Mouse (Mus musculus) left cerebral cortex, adult 18-20 months (tissue): ENCODE data around the gene Foxk2. TPM values are rescaled to one million over a fixed set of nuclear protein-coding genes. Genes with fewer than 3 reads are reported as not detected.

Source experiments
- DNase-seq, 2 experiments: peaks; one replicate each; pipeline ENCODE4 v3.0.0; 2021 to 2022; ENCODE audit warnings: low spot score in 2 of 2, mixed read lengths in 1 of 2
- long read RNA-seq, 2 experiments: library from polyadenylated mRNA; stranded (forward); transcript quantifications; one replicate each; pipeline ENCODE4 v2.0.0; 2021
- total RNA-seq, 2 experiments: library from RNA; stranded (reverse); gene quantifications; 2 replicates each; pipeline ENCODE4 v1.2.3; 2021

Foxk2 gene
- 10 to 100 TPM; 79.6 to 82.2 TPM for total RNA-seq
- long read RNA-seq, experiment 1, full-length matches to known transcripts = 14 of 55 reads
- long read RNA-seq, experiment 1, partial matches to known transcripts = 18 of 55 reads
- long read RNA-seq, experiment 1, other reads (novel, unspliced or antisense) = 23 of 55 reads
- long read RNA-seq, experiment 2, full-length matches to known transcripts = 7 of 42 reads
- long read RNA-seq, experiment 2, partial matches to known transcripts = 13 of 42 reads
- long read RNA-seq, experiment 2, other reads (novel, unspliced or antisense) = 22 of 42 reads

DNA sequence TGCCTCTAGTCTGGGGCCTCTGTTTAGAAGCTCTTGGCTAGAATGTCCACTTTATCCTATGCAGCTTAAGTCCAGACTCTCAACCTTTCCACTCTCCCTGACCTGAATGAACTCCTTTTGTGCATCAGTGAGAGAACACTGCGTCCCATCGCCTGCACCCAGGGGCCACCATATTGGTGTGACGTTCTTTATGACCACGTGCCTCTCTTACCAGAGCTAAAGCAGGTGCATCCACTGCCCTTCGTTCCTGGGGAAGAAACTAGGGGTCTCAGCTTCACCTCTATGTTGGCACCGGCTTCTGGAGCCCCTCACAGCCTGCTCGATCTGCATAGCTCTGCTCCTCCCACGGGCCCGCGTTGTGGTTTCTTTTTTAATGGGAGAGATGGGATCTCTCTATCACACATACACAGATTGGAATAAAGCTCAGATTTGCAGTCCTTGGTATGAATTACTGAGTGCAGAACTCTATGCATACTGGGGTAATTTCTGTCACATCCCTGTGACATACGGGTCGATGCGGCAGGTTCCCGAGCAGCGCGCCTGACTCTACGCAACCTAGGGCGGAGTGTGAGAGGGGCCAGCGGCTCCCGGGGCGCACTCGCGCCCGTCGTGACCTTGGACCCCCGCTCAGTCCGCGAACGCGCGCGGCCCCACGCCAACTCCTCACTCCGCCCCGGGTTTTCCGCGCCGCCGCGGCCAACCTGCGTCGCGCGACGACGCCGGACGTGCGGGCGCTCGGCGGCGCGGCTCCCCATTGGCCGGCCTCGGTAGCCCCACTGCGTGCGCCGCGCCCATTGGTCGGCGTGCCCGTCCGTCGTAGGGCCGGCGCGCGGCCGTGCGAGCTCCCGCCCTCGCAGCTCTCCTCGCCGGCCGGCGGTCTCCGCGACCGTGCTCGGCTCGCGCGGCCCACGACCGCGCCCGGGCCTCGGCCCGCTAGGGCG lies at the start of gene Foxk2:
TSS of gene Foxk2 (plus strand) at position 831 of the 941 bp plus-strand sequence.
- peak; percentile 87 to 95 for DNase-seq

DNA sequence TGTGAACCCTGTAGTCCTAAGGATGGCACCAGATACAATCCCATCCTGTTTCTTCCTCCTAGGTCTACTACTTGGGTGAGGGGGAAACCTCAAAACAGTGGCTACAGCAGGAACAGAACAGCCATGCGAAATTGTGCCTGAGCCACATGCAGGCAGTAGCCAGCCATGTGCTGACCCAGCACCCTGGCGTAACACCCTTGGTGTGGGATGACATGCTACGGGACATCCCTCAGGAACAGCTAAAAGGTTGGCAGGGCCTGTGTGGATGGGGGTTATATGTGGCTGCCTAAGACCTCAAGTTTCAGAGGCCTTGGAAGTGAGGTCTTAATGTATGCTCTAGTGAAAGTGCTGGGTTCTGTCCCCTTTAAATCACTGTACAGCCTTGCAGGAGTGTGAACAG lies 43.0 kb upstream of the Foxk2 start:
- DNase-seq = no peak

DNA sequence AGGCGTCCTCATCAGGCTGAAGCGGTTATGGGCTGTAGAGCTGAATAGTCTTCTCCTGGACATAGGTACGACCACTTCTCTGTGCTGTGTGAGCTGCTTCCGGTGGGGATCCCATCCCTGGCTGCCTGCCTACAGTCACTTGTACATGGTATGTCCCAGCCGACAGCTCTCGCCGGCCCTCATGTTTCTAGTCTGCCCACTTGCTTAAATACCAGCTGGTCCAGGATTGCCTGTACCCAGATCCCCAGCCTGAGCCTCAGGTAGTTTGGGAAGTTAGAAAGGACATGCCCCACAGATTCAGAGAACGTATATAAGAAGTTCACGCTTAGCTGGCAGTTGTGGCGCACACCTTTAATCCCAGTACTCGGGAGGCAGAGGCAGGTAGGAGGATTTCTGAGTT lies 40.0 kb upstream of the Foxk2 start:
- DNase-seq = no peak

DNA sequence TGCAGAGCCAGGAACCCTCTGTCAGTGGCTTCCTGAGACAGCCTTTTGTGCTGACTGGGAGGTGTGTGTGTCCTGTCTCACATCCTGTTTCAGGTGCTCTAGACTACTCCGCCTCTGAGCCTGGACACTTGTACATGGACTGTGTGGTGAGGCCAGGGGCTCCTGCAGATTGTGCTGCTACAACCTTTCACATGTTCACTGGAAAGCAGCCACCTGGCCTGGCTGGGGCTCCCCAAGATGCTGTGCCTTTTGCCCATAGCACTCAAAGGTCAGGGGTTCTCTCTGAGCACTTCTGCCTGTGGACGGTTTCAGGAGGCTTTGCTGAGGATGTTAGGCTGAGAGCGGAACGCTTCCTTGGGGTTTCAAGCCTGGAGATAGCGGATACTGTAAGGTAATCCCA lies 39.0 kb upstream of the Foxk2 start:
- no peak for DNase-seq

DNA sequence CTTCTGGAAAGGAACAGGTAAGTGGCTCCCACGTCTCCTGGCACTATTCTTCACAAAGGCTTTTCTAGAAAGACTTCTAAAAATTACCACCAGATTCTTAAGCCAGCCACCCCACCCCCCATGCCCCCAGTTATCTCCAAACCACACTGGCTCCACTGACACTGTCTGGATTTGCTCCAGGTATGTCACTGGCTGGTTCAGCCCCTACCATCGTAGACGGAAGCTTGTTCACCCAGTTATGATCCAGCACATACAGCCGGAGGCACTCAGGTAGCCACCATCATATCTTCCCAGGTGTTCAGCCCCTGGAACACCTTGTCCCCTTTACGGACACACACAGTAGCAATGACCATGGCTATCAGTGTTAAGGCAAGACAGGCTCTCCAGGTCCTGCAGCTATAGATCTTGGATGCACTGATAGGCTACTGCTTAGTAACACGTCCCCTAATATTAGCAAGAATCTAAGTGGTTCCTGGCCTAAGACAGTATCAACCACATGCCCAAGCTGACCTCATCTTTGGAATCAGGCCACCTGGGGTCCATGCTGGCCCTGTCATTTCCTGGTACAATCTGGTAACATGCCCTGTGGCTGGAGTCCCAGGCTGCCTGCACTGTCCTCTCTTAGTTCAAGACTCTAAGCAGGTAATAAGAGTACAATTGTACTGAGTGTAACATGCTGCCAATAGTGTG lies 38.3 kb upstream of the Foxk2 start:
- DNase-seq = no peak

DNA sequence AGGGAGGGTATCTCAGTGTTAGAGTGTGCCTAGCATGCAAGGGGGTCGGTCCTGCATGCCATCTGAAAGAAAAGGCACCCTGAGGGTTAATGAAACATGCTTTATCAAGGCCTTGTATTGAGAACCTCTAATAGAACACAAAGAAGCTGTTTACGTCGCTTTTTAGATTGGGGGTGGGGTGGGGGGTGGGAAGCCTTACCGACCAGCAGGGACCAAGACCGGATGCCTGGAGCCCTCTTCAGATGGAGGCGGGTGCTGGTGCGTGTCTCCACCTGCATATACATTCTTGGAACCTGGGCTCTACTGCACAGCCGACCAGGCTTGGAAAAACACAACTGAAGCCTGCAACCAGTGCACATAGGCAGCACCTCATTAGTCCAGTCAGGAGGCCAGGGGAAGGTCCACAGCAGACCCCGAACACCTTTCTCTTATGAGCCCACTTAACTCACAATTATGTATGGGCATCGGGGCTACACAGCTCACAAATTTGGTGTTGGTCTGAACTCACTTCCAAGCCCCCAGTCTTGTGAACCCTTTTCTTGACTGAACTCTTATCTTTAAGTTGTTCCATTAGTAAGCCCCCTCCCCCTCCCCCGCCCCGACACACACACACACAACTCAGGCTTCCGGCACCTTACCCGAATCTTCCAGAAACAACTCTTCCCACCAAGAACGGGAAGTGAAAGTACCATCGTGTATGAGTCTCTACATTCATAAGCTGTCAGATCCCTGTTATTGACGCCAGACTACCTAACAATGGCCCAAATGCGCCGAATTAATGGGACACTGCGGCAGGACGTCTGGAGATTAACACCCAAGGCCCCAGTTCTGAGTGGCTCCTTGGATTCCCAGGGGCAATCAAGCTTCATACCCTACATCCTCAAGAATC lies 31.4 kb upstream of the Foxk2 start:
- DNase-seq = no peak

DNA sequence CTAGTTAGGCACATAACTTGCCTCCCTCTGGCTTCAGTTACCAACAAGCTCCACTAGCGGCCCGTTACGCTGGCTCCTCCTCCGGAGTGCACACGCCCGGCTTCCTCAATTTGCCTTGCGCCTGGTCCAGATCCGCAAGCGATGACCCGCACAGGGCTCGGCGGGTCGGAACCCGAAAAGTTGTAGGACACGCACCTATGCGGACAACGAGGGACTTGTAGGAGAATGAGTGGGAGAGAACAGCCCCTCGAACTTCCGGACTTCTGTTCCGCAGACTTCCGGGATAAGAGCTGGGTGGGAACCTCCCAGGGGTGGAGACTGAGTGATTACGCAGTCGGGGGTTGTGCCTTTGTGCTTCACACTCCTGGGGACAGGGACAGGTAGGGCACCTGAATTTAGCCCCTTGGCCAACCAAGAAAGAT lies 30.8 kb upstream of the Foxk2 start, which contains the start of gene Cybc1:
TSS of gene Cybc1 (minus strand) at position 305 of the 422 bp plus-strand sequence.
- DNase-seq = peak; percentile 45 to 59

DNA sequence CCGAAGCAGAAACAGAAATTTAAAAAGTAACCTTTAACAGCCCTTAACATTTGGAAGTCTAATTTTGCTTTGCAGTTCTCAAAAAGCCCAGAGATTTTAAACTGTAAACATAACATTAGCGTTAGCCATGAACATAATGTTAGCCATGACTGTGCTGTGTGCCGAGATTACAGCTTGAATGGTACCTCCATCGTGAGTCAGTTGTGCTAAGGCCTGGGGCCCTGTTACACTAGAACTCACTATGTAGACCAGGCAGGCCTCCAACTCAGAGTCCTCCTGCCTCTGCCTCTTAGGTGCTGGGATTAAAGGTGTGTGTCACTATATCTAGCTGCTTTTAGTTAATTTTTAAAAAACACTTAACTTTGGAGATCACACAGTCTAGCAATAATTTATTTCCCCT lies 28.6 kb upstream of the Foxk2 start:
- DNase-seq = no peak

DNA sequence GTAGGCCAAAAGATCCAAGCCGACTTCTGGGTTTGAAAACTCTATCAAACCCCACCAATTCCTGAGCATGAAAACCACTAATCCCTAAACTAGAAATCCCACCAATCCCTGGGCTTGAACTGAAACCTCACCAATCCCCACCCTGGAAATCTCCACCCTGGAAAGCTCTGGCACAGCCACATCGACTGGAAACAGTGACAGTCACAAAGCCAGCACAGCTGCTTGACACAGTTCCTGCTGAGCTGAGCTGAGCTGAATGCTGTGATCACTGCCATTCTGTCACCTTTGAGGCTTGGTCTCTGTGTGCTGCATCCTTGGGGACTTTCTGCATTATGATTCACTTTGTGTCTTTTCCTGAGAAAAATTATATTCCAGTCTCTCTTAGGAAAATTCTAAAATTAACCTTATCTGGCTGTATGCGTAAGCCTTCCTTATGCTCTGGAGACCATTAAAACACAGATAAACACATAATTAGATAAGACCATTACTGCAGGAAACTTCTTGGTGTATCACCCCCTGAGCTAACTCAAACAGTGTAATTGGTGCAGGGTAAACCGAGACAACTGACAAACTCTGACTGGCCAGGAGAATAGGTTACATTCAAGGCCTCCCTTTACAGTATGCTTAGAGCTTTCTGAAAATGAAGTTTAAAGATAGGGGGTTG lies 28.0 kb upstream of the Foxk2 start:
- peak; percentile 19 to 30 for DNase-seq

DNA sequence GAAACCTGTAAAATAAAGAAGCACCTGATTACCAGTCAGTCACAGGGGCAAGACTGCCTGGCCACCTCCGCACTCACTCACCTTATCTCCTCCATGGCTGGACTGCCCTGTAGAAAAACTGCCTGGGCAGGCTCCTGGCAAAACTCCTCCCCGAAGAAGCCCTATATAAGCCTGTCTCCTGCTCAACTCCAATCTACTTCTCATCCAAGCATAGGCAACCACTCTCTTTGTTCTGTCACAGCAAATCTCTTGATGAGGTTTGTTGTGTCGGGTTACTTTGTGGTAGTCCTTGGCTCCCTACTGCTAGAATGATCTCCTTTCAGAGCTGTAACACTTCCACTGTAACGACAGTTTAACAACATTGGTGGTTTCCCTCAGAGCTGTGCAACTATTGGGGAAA lies 27.1 kb upstream of the Foxk2 start:
- DNase-seq = no peak

DNA sequence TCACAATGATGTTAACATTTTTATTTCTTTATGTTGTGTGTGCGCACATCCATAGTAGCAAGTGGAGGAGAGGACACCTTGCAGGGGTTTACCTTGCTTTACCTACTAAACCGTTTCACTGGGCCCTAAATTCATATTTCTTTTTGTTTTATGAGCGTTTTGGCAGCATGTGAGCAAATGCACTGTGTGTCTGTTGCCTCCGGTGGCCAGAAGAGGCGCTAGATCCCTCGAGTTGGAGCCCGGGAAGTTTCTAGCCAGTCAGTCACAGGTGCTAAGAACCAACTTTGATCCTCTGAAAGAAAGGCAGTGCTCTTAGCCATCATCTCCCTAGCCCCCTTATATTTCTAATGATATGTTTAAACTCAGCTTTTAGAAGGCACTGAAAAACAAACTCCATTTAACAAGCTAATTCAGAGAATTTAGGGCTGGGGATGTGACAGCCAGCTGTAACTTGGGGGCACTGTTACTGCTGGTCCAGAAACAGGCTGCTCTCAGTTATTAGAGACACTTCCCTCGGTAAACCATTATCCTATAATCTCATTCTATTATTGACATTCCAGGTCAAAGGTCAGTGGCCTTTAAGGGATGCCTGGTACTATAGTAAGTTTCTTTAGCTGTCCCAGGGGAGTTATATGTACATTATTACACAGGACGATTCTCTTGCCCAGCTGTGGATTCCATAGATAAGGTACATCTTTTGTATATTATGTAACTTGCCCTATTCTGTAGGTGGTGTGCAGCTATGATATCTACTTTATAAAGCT lies 24.1 kb upstream of the Foxk2 start:
- DNase-seq = peak in 1 of 2 experiments; percentile 35

DNA sequence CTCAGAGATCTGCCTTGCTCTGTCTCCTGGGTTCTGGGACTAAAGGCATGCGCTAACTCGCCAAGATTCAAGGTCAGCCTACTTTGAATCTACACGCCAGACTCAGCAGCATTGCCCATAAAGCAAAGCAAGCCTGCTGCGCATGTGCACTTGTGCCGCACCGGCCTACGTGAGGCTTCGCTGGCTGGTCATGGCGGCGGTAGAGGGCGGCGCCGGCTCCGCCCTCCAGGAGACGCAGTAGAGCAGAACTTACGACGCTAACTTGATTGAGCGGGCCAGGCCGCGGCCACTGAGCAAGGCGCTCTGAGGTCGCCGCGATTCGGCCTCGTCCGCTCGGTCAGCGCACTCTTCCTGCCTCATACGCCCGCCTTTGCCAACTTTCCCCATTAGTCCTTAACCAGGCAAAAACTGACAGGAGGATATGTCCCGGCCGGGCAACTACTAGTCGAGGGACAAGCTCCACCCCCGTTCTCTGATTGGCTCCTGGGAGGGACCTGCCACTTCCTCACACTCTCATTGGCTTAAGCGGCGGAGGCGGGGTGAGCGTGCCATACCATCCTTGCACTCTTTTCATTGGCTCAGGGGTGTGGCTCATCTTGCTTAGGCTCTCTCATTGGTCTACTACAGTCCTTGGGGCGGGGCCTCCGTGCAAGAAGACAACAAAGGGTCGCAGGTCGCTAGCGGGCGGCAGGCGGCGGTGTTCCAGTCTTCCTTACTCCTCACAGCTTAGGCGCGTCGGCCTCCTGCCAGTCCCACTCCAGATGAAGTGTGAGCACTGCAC lies 23.0 kb upstream of the Foxk2 start, which contains the start of gene Narf:
TSS of gene Narf (plus strand) at position 690 of the 781 bp plus-strand sequence.
- DNase-seq = peak; percentile 95 to 99

DNA sequence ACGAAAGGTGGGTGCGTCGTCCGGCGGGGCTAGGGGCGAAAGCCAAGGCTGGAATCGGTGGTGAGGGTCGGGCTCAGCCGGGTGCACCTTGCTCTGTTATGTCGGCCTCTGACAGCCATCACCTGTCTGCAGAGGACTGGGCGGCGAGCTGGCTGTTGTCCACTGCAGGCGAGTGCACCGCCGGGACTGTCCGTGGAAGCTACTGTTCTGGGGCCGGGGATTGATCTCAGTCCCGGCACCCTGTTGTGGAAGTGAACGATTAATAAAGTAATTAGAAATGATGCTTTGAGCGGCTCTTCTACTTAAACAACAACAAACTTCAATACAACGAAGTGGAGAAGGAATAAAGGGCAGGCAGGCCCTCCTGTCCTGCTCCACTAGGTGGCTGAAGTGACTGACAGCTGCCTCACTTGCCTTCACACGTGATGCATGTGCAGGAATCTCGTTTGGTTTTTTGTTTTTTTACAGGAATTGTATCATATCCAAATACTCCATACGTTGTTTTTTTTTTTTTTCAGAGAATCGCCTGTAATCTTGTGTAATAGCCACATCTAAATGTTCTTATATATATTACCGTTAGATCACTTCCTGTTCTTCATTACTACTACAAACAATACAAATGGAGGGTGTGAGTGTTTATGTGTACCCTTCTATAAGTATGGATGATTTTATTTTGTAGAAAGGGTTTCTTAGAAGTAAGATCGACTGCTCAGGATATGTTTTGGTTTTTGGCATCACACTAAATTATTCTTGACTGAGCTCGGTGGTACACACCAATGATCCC lies 22.3 kb upstream of the Foxk2 start:
- no peak for DNase-seq

DNA sequence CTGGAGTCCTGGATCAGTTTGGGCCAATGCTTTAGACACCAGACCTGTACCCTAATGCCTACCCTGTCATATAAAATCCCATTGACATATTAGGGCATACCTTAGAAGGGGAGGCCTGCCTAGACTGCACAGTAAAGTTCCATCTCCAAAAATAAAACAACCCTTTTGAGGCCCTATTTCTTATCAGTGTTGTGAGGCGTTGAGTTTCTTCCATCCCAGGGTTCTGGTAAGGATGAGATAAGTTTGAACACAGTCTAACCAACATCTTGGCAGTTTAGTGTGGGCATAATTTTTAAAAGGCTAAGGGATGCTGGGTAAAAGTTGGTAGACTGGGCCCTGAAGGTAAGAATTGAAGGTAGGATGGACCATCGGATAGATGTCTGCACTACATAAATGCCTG lies 20.1 kb upstream of the Foxk2 start:
- DNase-seq = no peak

DNA sequence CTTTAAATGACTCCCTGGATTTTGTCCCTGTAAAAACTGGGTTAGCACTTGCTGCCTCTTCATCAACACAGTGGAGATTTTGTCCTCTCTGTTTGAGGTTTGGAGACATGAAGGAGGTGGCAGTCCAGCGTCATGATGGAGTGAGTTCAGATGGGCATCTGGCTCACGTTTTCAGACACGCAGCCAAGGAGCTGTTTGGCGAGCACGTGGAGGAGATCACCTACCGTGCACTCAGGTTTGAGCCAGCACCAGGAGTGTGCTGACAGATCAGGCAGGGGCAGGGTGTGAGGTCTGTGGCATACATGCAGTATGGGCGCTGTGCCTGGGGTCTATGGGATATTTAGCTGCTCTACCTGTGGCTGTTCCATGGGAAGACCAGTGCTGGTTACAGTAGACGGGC lies 9.6 kb upstream of the Foxk2 start:
- no peak for DNase-seq

DNA sequence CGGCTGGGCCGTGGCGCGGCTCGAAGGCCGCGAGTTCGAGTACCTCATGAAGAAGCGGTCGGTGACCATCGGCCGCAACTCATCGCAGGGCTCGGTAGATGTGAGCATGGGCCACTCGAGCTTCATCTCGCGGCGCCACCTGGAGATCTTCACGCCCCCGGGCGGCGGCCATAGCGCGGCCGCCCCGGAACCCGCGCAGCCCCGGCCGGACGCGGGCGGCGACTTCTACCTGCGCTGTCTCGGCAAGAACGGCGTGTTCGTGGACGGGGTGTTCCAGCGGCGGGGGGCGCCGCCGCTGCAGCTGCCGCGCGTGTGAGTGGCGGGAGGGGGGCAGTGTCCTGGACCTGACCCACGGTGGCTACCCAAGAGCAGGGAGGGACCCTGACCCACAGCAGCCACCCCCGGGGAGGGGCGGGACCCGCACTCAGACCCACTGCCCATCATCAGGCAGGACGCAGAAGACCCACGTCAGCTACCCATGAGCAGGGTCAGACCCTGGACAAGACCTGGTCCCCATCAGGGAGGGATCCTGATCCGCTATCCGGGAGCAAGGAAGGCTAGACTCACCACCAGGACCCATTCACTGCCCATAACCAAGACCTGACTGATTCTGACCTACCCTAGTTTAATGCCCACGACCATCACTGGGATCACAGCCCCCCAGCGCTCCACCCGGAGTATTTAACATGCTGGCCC lies 569 bp downstream of the Foxk2 start:
- peak in 1 of 2 experiments; percentile 39 for DNase-seq

DNA sequence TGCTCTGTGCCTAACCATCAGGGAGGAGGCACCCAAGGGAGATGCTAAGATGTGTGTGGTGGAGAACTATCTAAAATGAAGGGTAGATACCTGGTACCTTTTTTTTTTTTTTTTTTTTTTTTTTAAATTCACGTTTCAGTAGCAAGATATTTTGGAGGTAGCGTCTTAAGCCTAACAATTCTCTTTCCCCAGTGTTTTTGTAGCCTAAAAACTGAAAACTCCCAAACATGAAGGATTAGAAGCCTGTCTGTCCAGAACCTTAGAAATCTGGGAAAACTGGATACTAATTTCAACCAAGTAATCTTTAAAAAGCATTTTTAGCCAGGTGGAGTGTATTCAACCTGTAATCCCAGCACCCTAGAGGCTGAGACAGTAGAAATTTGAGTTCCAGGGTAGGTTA lies 1.3 kb downstream of the Foxk2 start:
- no peak for DNase-seq
